Mouse (Mus musculus) right cerebral cortex, postnatal 36 days (tissue): ENCODE results near the gene Hmga1.
A peak's percentile ranks its signal among the peaks of the same experiment; 100 is the strongest.

Experiments
- DNase-seq, 2 experiments: peaks; one replicate each; pipeline ENCODE4 v3.0.0; 2022; ENCODE audit warnings: low spot score in 2 of 2, mixed read lengths in 1 of 2

The Hmga1 gene

DNA sequence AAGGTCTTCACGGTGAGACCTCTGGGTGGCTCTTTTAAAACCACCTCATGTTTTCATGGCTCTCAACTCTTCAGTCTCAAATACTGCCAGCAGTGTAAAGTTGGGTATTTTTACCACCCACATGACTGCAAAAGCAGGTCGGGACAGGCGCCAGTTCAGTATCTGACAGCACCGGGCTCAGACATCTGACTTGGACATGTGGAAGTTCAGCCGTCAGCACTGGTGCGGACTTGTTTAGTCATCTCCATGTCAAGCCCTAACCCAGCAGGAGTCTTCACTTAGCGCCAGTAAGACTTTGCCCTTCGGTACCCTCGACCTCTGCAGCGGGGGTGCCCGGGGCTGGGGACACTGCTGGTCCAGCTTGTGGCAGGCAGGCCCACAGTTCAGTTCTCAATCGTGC is 31.0 kb downstream of the Hmga1 start:
- peak in 1 of 2 experiments; percentile 58 for DNase-seq

DNA sequence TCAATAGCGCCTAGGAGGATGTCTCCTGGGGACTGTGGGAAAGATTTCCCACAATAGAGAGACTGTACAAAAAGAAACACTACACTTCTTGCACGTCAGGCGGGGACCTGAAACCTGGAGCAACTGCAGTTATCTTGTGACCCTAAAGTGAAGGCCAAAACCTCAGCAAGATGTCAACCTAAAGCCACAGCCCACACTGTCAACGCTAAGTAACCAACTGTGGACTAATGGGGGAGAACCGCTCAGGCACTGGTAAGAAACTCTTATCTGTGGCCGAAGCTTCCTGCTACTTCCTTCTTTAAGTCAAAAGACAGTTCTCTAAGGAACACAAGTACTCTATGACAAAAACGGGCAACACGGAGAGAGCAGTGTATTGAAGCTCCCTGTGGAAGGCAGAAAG is 31.9 kb downstream of the Hmga1 start:
- DNase-seq: no peak

DNA sequence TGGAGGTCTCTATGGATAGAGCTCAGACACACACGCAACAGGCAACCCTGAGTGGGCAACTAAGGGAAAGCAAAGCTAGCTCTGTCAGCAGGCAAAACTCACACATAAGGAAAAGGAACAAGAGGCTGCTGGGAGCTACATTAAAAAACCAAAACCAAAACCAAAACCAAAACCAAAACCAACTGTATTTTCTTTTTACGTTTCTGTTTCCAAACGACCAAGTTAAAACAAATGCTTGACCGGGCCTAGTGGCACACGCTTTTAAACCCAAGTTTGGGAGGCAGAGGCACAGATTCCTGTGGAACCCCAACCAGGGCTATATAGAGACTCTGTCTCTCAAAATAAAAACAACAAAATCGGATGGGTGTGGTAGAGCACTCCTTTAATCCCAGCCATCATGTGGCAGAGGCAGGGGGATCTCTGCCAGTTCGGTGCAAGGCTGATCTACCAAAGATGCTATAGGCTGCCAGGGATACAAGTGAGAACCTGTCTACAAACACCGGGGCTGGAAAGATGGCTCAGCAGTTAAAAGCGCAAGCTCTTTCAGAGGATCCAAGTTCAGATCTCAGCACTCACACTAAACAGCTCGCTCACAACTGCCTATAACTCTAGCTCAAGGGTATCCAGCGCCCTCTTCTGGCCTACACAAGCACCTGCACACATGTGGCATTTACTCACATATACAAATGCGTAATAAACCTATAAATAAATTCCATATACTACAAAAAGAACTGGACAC is 35.7 kb downstream of the Hmga1 start:
- DNase-seq: no peak

DNA sequence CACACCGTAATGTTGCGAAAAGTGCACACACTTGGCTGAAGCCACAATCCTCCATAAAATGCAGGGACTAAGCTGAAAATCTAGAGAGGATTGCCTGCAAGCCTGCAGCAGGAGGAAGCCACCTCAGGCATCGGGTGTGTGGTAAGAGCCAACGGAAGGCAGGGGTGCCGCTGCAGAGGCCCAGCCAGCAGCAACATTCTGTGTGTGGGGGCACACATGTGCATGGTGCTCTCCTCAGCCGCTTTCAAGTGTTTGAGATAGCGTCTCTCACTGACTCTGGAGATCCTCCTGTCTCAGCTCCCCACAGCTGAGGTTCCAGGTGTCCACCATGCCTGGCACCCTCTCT is 36.2 kb downstream of the Hmga1 start:
- no peak for DNase-seq

DNA sequence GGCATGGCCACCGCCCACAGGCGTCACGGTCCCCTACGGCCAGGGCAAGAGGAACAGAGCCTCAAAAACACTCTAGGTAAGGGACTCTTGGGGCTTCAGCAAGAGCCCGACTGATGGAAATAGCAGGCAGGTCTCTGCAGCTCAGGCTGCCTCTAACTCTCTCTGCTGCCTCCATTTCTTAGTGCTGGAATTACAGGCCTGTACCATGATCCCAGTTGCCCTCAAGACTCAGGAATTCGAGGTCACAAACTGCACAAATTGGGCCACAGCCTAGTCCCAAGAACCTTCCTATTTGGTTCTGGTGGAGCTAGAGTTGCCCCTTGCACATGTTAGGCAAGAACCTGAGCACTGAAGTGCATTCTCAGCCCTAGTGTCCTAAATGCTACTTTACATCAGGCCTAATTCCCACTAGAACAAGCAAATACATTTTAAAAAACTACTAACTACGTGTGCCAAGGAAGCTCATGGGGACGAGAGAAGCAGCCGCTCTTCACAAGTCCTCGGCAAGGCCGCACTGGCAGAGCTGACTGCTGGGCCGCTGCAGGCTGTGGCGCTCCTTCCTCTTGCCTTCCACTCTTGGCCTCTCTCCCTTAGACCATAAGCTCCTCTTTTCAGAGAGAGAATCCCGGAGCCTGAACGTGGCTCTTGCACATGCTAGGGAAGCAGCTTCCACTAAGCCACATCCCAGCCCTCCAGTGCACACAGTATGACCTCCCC is 39.5 kb downstream of the Hmga1 start:
- no peak for DNase-seq

DNA sequence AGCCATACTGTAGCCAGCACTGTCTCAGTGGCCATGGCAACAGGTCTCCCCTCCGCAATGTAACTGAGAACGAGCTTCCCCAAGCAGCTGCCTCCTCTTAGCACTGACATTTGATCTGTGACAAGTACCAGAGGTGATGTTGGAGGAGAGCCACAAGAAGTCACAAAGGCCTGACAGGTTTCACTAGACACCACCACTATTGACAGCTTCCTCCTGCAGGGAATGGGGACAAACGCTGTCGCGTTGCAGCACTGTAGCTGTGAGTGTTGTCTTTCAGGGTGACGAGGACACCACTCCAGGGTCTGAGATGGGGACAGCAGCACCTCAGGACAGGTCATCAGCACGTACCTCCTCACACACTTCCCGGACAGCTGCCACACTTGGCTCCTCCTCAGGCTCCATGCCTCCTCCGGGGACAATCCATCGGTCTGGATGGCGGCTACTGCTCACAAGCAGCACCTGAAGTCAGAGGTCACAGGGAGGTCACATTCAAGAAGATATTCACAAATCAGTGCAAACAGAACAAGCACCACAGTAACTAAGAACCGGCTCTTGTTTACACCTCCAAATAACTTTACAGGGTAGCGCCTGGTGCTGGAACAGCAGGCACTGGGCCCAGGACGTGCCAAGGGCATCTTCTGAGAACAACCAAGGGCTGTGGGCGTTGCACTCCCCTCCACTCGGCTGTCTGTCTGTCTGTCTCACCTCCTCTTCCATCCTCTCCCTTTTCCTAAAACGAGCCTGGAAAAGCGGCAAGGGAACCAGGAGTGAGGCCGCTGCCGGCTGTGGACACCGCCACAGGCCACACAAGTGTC is 40.3 kb downstream of the Hmga1 start:
- no peak for DNase-seq

DNA sequence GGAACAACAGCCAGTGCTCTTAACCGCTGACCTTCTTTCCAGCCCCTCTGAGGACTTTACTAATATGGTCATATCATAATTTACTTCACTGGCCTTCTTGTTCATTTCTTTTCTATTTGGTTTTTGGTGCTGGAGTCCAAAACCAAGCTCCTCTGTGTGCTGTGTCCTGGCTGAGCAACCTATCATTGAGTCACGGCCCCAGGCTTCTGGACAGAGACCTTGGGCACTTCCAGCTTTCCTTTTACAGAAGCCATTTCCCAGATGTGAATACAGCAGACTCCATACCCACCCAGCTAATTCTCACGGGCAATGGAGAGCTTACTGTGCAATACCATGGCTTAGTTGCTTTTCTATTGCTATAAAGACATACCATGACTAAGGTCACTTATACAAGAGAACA is 44.0 kb downstream of the Hmga1 start:
- no peak for DNase-seq

DNA sequence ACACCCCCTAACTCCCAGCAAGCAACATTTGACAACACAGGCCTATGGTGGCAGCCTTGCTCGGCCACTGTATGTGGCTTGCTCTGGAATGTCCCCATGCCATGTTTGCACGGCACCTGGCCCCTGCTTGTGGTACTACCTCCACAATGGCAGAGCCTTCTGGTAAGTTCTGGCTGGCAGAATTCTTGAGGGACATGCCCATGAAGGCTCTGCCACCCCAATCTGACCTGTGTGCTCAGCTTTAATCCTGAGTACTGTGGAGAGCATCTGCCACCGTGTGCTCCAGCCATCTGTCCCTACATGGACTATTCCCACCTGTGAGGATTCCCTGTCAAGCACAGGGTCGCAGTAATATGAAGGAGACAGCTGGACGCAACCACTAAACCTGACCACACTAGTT is 44.6 kb downstream of the Hmga1 start:
- no peak for DNase-seq

DNA sequence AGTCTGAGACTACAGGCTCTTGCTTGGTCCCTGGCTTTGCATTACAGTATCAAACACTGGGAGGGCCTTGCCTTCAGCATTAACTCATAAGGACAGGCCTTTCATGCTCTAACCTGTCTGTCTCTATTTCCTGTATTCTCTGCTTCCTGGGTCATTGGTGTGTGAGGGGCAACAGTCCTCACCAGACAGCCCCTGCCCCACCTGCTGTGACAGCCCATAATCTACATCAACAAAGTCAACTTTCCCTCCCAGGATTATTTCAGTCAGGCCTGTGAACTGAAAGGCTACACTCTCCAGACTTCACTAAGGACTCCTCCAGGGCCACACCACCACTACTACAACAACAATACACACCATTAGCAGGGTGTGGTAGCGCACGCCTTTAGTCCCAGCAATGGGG is 46.7 kb downstream of the Hmga1 start:
- no peak for DNase-seq

DNA sequence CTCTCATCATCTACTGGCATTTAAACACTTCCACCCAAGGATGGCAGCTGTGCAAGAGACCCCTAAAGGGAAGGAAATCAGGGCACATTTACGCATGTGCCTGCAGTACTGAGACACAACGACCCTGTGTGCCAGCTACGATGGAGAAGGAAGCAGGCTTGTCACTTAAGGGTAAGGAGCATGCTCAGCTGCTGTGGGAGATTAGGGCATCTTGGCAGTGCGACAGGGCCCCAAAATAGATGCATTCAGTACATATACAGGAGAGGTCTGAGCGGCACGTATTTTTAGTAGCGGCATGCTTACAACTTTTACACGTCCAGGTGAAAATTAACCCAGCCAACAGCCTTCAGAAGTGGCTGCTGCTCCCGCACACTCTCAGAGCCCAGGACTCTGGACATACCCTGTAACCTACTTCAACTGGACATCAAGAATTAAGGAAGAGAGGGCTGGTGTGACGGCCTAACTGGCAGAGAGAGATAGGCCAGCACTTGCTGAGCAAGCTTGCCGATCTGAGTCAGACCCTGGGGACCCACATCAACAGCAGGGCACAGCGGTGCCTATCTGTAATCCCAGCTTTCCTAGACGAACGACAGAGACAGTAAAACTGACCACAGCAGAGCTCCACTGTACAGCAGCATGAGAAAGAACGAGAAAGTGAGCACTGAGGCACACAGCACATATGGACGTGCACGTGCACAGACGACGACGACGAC is 47.4 kb downstream of the Hmga1 start:
- no peak for DNase-seq

DNA sequence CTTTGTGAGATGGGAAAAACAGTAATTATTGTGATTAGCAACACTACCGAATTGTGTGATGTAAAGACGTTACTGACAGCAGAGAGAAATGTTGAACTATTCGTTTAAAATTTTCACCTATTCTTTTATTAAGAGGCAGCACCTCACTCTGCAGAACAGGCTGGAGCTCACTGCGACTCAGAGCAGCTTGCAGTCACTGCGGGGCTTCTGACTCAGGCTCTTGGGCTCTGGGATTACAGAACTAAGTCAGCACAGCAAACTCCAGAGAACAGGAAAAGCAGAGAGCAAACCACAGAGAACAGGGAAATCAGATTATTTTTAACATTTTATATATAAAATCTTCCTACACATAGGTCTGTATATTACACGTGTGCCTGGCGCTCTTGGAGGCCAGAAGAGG is 53.3 kb downstream of the Hmga1 start:
- DNase-seq: no peak

DNA sequence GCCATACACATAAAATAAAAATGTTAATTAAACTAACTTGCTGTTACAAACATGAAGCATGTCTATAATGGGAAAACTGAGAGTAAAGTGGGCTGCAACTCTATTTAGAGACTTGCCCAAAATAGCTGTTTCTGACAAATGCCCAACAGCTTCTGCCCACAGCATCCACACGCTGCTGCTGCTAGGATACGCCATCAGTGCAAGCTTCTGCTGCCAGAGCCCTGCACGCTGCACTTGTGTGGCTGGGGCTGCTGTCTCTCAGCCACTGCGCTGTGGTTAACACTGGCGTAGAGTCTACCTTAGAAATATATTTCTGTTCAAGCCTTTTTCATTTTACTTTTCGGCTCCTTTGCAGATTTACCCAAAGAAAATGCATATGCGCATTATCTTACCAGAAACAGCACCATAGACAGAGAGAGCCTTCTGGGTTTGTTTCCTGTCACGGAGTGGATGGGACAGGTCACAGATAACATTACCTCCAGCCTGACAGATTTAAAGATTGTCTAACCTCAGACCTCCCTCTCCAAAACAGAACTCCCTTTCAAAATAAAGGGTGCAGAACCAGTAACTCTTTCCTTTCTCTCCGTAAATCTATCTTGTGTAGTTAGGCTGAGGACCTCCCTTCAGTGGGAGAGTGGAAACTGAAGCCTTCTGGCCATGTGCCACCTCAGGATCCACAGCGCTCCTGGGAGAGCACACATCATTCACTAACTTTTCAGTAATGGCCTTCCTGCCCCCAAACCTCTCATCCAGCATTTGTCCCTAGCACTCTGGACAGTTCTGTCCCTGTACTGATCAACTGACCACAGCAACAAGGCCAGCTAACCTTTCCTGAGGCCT is 54.6 kb downstream of the Hmga1 start:
- DNase-seq: peak; percentile 78 to 90

DNA sequence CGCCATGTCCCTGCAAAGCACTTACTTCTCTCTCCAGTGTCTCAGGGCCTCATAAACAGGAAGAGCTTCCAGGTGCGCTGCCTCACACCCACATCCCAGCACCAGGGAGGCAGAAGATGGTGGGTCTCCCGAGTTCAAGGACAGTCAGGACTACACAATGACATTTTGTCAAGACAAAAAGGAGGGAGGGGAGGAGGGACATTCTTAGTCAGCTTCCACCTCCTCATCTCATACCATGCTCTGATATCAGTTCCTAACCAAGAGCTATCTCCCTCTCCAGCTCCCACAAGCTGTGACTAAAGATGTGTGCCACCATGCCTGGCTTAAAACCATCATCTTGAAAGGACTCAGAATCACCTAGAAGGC is 55.2 kb downstream of the Hmga1 start:
- DNase-seq: no peak

DNA sequence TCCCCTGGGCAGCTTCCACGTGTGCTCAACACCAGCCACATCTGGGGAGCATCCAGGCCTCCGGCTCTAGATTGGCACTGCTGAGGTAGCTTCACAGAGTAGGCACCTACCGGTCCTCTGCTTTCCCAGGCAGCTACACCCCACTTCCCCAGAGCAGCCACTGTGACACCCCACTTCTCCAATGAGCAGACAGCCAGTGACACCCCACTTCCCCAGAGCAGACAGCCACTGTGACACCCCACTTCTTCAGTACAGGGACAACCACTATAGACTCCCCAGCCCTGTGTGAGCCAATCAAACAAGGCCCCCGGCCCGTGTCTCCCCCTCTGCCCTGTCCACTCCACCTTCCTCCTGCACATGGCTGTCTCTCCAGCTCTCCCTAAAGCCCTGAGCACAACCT is 55.7 kb downstream of the Hmga1 start:
- DNase-seq: no peak

DNA sequence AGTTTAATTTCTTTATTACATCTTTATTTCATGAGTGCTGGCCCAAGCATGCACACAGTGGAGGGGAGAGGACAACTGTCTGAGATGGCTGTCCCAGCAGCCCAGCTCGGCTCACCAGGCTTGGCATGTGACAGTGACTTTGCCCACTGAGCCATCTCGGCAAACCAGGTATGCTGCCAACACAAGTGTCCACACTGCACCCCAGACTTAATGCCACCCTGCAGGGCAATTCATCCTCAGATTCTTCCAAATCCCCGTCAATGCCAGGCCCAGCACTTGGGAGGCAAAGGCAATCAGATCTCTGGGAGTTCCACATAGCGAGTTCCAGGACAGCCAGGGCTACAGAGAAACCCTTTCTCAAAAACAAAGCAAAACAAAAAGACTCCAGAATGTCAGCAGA is 56.7 kb downstream of the Hmga1 start:
- no peak for DNase-seq
